Mouse (Mus musculus) leukemia stem cell, adult 10-12 weeks (primary cell): ENCODE results near the gene Gltpd2. TPM values are rescaled to one million over a fixed set of nuclear protein-coding genes. Genes with fewer than 3 reads are reported as not detected.

Experiments used
- polyA plus RNA-seq: library from polyadenylated mRNA; stranded (reverse); fragments of >175 nt; gene quantifications from 2 replicates; pipeline ENCODE4 v1.2.3, GENCODE M21; 2012; ENCODE audit warnings: low replicate concordance

Gene Gltpd2
- not detected in 2 replicates for polyA plus RNA-seq

GRCm38 (mm10) chr11:70518923-70519322 lies at the start of gene Gltpd2:
TSS of gene Gltpd2 (plus strand) at chr11:70519196.

GRCm38 (mm10) chr11:70504970-70505369 lies 14.0 kb upstream of the Gltpd2 start, which contains the start of gene Tm4sf5:
TSS of gene Tm4sf5 (plus strand) at chr11:70505244.

GRCm38 (mm10) chr11:70514288-70514687 lies 4.7 kb upstream of the Gltpd2 start, which contains the start of gene Vmo1:
TSS of gene Vmo1 (minus strand) at chr11:70514616.

GRCm38 (mm10) chr11:70525184-70525678 lies 6.2 kb downstream of the Gltpd2 start, which contains the start of gene Psmb6:
TSS of gene Psmb6 (plus strand) at chr11:70525367.

GRCm38 (mm10) chr11:70532839-70533238 lies 13.8 kb downstream of the Gltpd2 start, which contains the start of gene Gm40193:
TSS of gene Gm40193 (minus strand) at chr11:70532939.

GRCm38 (mm10) chr11:70539877-70540587 lies 21.0 kb downstream of the Gltpd2 start, which contains the start of gene Pld2:
TSS of gene Pld2 (plus strand) at chr11:70540064.

GRCm38 (mm10) chr11:70562287-70562994 lies 43.4 kb downstream of the Gltpd2 start, which contains the start of gene Mink1:
TSS of gene Mink1 (plus strand) at chr11:70562881.

Other genes starting within 250 kb of the Gltpd2 start
- not detected in 2 replicates for gene Alox12e, start 196.6 kb upstream of the Gltpd2 start, polyA plus RNA-seq
- 0.35 and 0.56 TPM in 2 replicates for gene Alox15, start 167.2 kb upstream of the Gltpd2 start, polyA plus RNA-seq
- 84.1 and 130 TPM in 2 replicates for gene Pelp1, start 109.2 kb upstream of the Gltpd2 start, polyA plus RNA-seq
- gene Arrb2, start 86.6 kb upstream of the Gltpd2 start, polyA plus RNA-seq, result 187 and 287 TPM in 2 replicates
- 6.5 and 33.1 TPM in 2 replicates for gene Med11, start 67.3 kb upstream of the Gltpd2 start, polyA plus RNA-seq
- gene Zmynd15, start 59.8 kb upstream of the Gltpd2 start, polyA plus RNA-seq, result 1.6 TPM in 2 replicates
- 0.86 and 2.0 TPM in 2 replicates for gene Cxcl16, start 59.2 kb upstream of the Gltpd2 start, polyA plus RNA-seq
- gene Tm4sf5, start 14.0 kb upstream of the Gltpd2 start, polyA plus RNA-seq, result not detected in 2 replicates
- not detected in 2 replicates for gene Vmo1, start 4.6 kb upstream of the Gltpd2 start, polyA plus RNA-seq
- gene Psmb6, start 6.2 kb downstream of the Gltpd2 start, polyA plus RNA-seq, result 51.2 and 127 TPM in 2 replicates
- gene Gm40193, start 13.7 kb downstream of the Gltpd2 start, polyA plus RNA-seq, result not detected in 2 replicates
- 0.79 and 2.3 TPM in 2 replicates for gene Pld2, start 20.9 kb downstream of the Gltpd2 start, polyA plus RNA-seq
- gene Mink1, start 43.7 kb downstream of the Gltpd2 start, polyA plus RNA-seq, result 80.3 and 81.9 TPM in 2 replicates
- not detected in 2 replicates for gene 4930544D05Rik, start 96.7 kb downstream of the Gltpd2 start, polyA plus RNA-seq
- 0.54 and 1.8 TPM in 2 replicates for gene Chrne, start 100.0 kb downstream of the Gltpd2 start, polyA plus RNA-seq
- 17.4 and 31.1 TPM in 2 replicates for gene Gp1ba, start 119.9 kb downstream of the Gltpd2 start, polyA plus RNA-seq
- gene Rnf167, start 128.0 kb downstream of the Gltpd2 start, polyA plus RNA-seq, result 52.5 and 175 TPM in 2 replicates
- gene Slc25a11, start 128.3 kb downstream of the Gltpd2 start, polyA plus RNA-seq, result 28.6 and 32.9 TPM in 2 replicates
- 3,216 and 5,291 TPM in 2 replicates for gene Pfn1, start 135.4 kb downstream of the Gltpd2 start, polyA plus RNA-seq
- 8.0 and 15.4 TPM in 2 replicates for gene Eno3, start 138.0 kb downstream of the Gltpd2 start, polyA plus RNA-seq
- 65.7 and 82.3 TPM in 2 replicates for gene Spag7, start 150.2 kb downstream of the Gltpd2 start, polyA plus RNA-seq
- gene Camta2, start 168.9 kb downstream of the Gltpd2 start, polyA plus RNA-seq, result 29.3 and 36.4 TPM in 2 replicates
- gene Inca1, start 181.0 kb downstream of the Gltpd2 start, polyA plus RNA-seq, result not detected in 2 replicates
- 30.4 and 70.0 TPM in 2 replicates for gene Kif1c, start 181.4 kb downstream of the Gltpd2 start, polyA plus RNA-seq
- 0.96 and 1.0 TPM in 2 replicates for gene Zfp3, start 245.0 kb downstream of the Gltpd2 start, polyA plus RNA-seq